In the genomic region with DNA sequence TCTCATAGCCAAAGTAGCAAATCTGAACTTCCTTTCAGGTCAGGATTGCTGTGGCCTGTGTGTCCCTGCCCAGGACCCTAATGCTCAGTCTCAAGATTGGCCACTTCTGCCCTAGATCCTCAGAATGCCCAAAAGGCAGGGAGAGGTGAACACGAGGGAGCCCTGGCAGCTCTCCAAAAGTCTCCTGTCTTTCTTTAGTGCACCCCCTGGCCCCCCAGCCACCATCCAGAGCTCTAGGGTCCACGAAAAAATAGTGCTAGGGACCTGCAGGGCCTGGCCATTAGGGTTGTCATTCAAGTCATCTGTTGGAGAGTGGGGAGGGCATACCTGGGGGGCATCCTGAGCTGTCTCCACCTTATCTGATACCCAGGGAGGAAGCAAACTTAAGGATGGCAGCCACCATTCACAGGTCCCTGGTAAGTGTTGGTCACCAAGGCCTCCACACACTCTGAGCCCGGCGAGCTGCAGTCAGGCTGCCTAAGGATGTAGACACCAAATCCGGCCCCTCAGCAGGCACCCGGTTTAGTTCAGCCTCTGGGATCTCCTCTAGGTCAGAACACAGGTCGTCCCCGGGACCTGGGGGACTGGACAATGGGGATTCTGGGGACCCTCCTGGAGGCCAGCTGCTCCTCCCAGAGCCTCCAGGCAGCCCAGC, we compare ENCODE assay signal across 9 mouse cellular contexts. TPM values are rescaled to one million over a fixed set of nuclear protein-coding genes. Genes with fewer than 3 reads are reported as not detected.
DNase-seq lines count a peak whose midpoint lies in the region; ATAC-seq and TF ChIP-seq lines count a peak whose summit lies in the region.
"Had no signal": no experiment of that assay in that cellular context is flagged by ENCODE, and none has a peak within 500 bp of the region (broad histone marks: within the 10 kb centered on the region; RNA-seq: fewer than 3 reads in every experiment).

No protein-coding gene starts in this region.

- H3K4me3 ChIP-seq in C2C12 (ENCODE audit: insufficient read depth, poor library complexity, severe bottlenecking), result no peak overlapping the region
- peak overlapping the region; percentile 92 for H3K4me3 ChIP-seq in forebrain, embryonic 15.5 days
- H3K4me3 ChIP-seq in liver, embryonic 15.5 days (replicated peaks), result peak overlapping the region; percentile 76
- H3K4me3 ChIP-seq in cerebellum, adult 2 months (replicated peaks; ENCODE audit: insufficient read depth, low read depth, low read length), result no peak overlapping the region

- peak; percentile 22 to 52 for DNase-seq in cerebellum, postnatal 14 days
- no peak for DNase-seq in cerebellum, postnatal 36 days
- no peak for DNase-seq in ovary, postnatal 36 days (ENCODE audit: low spot score)
- no peak for DNase-seq in adrenal gland, postnatal 36 days
- no peak for DNase-seq in cerebellum, adult 2 months
- DNase-seq: layer of hippocampus, postnatal 36 days had no signal

- H3K27ac ChIP-seq in forebrain, embryonic 15.5 days (replicated peaks), result peak overlapping the region; percentile 91; the same call in 1 of the 2 replicates
- no peak overlapping the region for H3K27ac ChIP-seq in liver, embryonic 15.5 days (replicated peaks)
- H3K27ac ChIP-seq in cerebellum, adult 2 months (ENCODE audit: insufficient read depth, low read length), result no peak overlapping the region

- H3K4me2 ChIP-seq in forebrain, embryonic 15.5 days (replicated peaks), result peak overlapping the region; percentile 93
- H3K4me2 ChIP-seq in liver, embryonic 15.5 days, result peak overlapping the region; percentile 97

- peak overlapping the region; percentile 94 for H3K9ac ChIP-seq in forebrain, embryonic 15.5 days (replicated peaks)
- H3K9ac ChIP-seq in liver, embryonic 15.5 days, result no peak overlapping the region

- H3K79me2 ChIP-seq in C2C12 (ENCODE audit: control insufficient read depth, insufficient read depth), result peaks cover 10% of the 10 kb centered on the region

- no peaks in the 10 kb centered on the region for H3K27me3 ChIP-seq in C2C12 (ENCODE audit: control insufficient read depth, insufficient read depth, insufficient read length)
- H3K27me3 ChIP-seq in forebrain, embryonic 15.5 days, result no peaks in the 10 kb centered on the region
- peaks cover 37% of the 10 kb centered on the region for H3K27me3 ChIP-seq in liver, embryonic 15.5 days
- no peaks in the 10 kb centered on the region for H3K27me3 ChIP-seq in cerebellum, adult 2 months (ENCODE audit: control insufficient read depth, insufficient read depth, low read length)

- no peaks in the 10 kb centered on the region for H3K36me3 ChIP-seq in C2C12 (ENCODE audit: control insufficient read depth, insufficient read depth)
- no peaks in the 10 kb centered on the region; the same call in 1 of the 2 replicates for H3K36me3 ChIP-seq in forebrain, embryonic 15.5 days
- no peaks in the 10 kb centered on the region for H3K36me3 ChIP-seq in liver, embryonic 15.5 days (replicated peaks)

- peaks cover 38% of the 10 kb centered on the region for H3K4me1 ChIP-seq in forebrain, embryonic 15.5 days
- H3K4me1 ChIP-seq in liver, embryonic 15.5 days (replicated peaks), result peaks cover 30% of the 10 kb centered on the region
- H3K4me1 ChIP-seq in cerebellum, adult 2 months (ENCODE audit: control insufficient read depth, insufficient read depth, low read length), result peaks cover 13% of the 10 kb centered on the region; the same call in 1 of the 2 replicates

- TF ChIP-seq CTCF in C2C12 (IDR thresholded peaks at IDR 0.05; ENCODE audit: control insufficient read depth, insufficient read depth, insufficient read length), result no peak
- TF ChIP-seq CTCF in cerebellum, adult 2 months (IDR thresholded peaks at IDR 0.05; ENCODE audit: borderline replicate concordance, insufficient read depth, low read depth, low read length), result no peak

- H3K9me3 ChIP-seq in forebrain, embryonic 15.5 days, result no peaks in the 10 kb centered on the region
- H3K9me3 ChIP-seq in liver, embryonic 15.5 days (replicated peaks), result no peaks in the 10 kb centered on the region

- 48% methylated on average over 8 of the region's 8 CpGs for WGBS in forebrain, embryonic 15.5 days
- WGBS in liver, embryonic 15.5 days (ENCODE audit: insufficient replicate concordance), result 69% methylated on average over 8 of the region's 8 CpGs
- 58% methylated on average over 8 of the region's 8 CpGs for WGBS in cerebellum, adult 2 months

- no peak for ATAC-seq in forebrain, embryonic 15.5 days (replicated peaks)
- ATAC-seq in liver, embryonic 15.5 days (ENCODE audit: insufficient read depth), result no peak

- H3K79me3 ChIP-seq in C2C12 (ENCODE audit: low read depth), result no peaks in the 10 kb centered on the region

- no peak for TF ChIP-seq POLR2A in cerebellum, adult 2 months (IDR thresholded peaks at IDR 0.05; ENCODE audit: borderline replicate concordance, insufficient read depth, low read length)

- H3ac ChIP-seq in C2C12 (ENCODE audit: control insufficient read depth, insufficient read length, low read depth), result peak overlapping the region; percentile 82

TF ChIP-seq in C2C12, 6 proteins besides CTCF, POLR2A, EP300 and RAD21:
- TF ChIP-seq CEBPB (IDR thresholded peaks at IDR 0.05; ENCODE audit: low read depth) (no peak), FOSL1 (IDR thresholded peaks at IDR 0.05; ENCODE audit: insufficient read depth, low read length, poor library complexity, severe bottlenecking) (no peak), MAX (IDR thresholded peaks at IDR 0.05) (no peak), USF1 (IDR thresholded peaks at IDR 0.05; ENCODE audit: low read depth) (no peak), MYOD1 (IDR thresholded peaks at IDR 0.05; ENCODE audit: control insufficient read depth, insufficient read length, low read depth) (no peak), MYOG (IDR thresholded peaks at IDR 0.05; ENCODE audit: control insufficient read depth, extremely low read depth, insufficient read length) (no peak)

RNA-seq across cellular contexts. Expression of a gene that starts 2.1 kb away (rescaled TPM):
- polyA plus RNA-seq in C2C12 (2012; fragmentation: generic; extraction: Trizol), result 87.2 TPM
- polyA plus RNA-seq in forebrain, embryonic 15.5 days (2015; fragmentation: Nextera tagmentation; extraction: Ambion mirVana), result 260 and 267 TPM in 2 replicates
- 21.1 and 24.1 TPM in 2 replicates for polyA plus RNA-seq in liver, embryonic 15.5 days (2015; fragmentation: Nextera tagmentation; extraction: Ambion mirVana)
- 100 to 1,000 TPM; 274 to 679 TPM for total RNA-seq in adrenal gland, postnatal 36 days (2021)
- polyA plus RNA-seq in cerebellum, adult 2 months (2012; rRNA removed), result 28.2 and 31.4 TPM in 2 replicates

RNA-seq across cellular contexts. Expression of a gene that starts 13.1 kb away (rescaled TPM):
- 77.6 TPM for polyA plus RNA-seq in C2C12 (2012; fragmentation: generic; extraction: Trizol)
- 167 and 177 TPM in 2 replicates for polyA plus RNA-seq in forebrain, embryonic 15.5 days (2015; fragmentation: Nextera tagmentation; extraction: Ambion mirVana)
- polyA plus RNA-seq in liver, embryonic 15.5 days (2015; fragmentation: Nextera tagmentation; extraction: Ambion mirVana), result 67.7 and 69.9 TPM in 2 replicates
- 100 to 1,000 TPM in 1 of 2 experiments, 10 to 100 TPM in 1; 97.0 to 132 TPM for total RNA-seq in adrenal gland, postnatal 36 days (2021)
- 101 and 103 TPM in 2 replicates for polyA plus RNA-seq in cerebellum, adult 2 months (2012; rRNA removed)

RNA-seq across cellular contexts. Expression of a gene that starts 45.5 kb away (rescaled TPM):
- polyA plus RNA-seq in C2C12 (2012; fragmentation: generic; extraction: Trizol), result 7.3 TPM
- polyA plus RNA-seq in forebrain, embryonic 15.5 days (2015; fragmentation: Nextera tagmentation; extraction: Ambion mirVana), result 0.20 TPM in 2 replicates
- 3.2 and 4.2 TPM in 2 replicates for polyA plus RNA-seq in liver, embryonic 15.5 days (2015; fragmentation: Nextera tagmentation; extraction: Ambion mirVana)
- 10 to 100 TPM in 1 of 2 experiments, 1 to 10 TPM in 1; 3.8 to 42.2 TPM for total RNA-seq in adrenal gland, postnatal 36 days (2021)
- 0.11 TPM in 1 of 2 replicates, not detected in the other for polyA plus RNA-seq in cerebellum, adult 2 months (2012; rRNA removed)
- total RNA-seq: layer of hippocampus, postnatal 36 days had no signal

RNA-seq across cellular contexts. Expression of a gene that starts 47.4 kb away (rescaled TPM):
- polyA plus RNA-seq in C2C12 (2012; fragmentation: generic; extraction: Trizol), result 0.96 TPM
- 4.5 and 5.4 TPM in 2 replicates for polyA plus RNA-seq in forebrain, embryonic 15.5 days (2015; fragmentation: Nextera tagmentation; extraction: Ambion mirVana)
- 2.3 and 3.3 TPM in 2 replicates for polyA plus RNA-seq in liver, embryonic 15.5 days (2015; fragmentation: Nextera tagmentation; extraction: Ambion mirVana)
- 10 to 100 TPM; 37.1 to 84.7 TPM for total RNA-seq in adrenal gland, postnatal 36 days (2021)
- 15.4 and 18.1 TPM in 2 replicates for polyA plus RNA-seq in cerebellum, adult 2 months (2012; rRNA removed)

Comparison
In these comparisons a context has a peak if more than half of its experiments do, and no peak if none do; other contexts are left out.
1. DNase-seq: peak in cerebellum, postnatal 14 days (2 of 2); none in cerebellum, postnatal 36 days (0 of 2), ovary, postnatal 36 days (single experiment), adrenal gland, postnatal 36 days (0 of 2) and cerebellum, adult 2 months (0 of 2).
2. H3K4me3 ChIP-seq: peak in forebrain, embryonic 15.5 days (single experiment) and liver, embryonic 15.5 days (single experiment); none in C2C12 (single experiment) and cerebellum, adult 2 months (single experiment).